Mouse (Mus musculus) ES-E14 (cell line): ENCODE results near the gene Mef2c. TPM values are rescaled to one million over a fixed set of nuclear protein-coding genes. Genes with fewer than 3 reads are reported as not detected.

Source experiments
- DNase-seq: peaks from one replicate; pipeline ENCODE4 v3.0.0-alpha.2; 2013; ENCODE audit warnings: low read depth, low spot score
- H3K27ac ChIP-seq: 2 replicates; pipeline ENCODE4 v1.5.1; 2012; ENCODE audit warnings: low read depth, mild to moderate bottlenecking, low read length, moderate library complexity, mixed read lengths; ENCODE audit not compliant: poor library complexity, insufficient read depth, severe bottlenecking
- H3K36me3 ChIP-seq: 2 replicates; pipeline ENCODE4 v1.6.1; 2012; ENCODE audit warnings: mild to moderate bottlenecking, low read length, moderate library complexity, mixed read lengths; ENCODE audit not compliant: control insufficient read depth, poor library complexity, insufficient read depth, severe bottlenecking
- H3K4me1 ChIP-seq, 2 experiments: fragments of 150-350 bp in 1 of 2; sonication (generic) in 1 of 2; 2 replicates each; pipeline ENCODE4 v1.6.1; 2012; ENCODE audit warnings: low read length in 2 of 2, mild to moderate bottlenecking in 1 of 2, mixed read lengths in 1 of 2; ENCODE audit not compliant: control insufficient read depth in 2 of 2, insufficient read depth in 2 of 2, poor library complexity in 1 of 2
- H3K4me3 ChIP-seq, 2 experiments: fragments of 150-350 bp in 1 of 2; sonication (generic) in 1 of 2; 2 replicates each; pipeline ENCODE4 v1.5.1; 2012; ENCODE audit warnings: low read length in 2 of 2, low read depth in 1 of 2, mild to moderate bottlenecking in 1 of 2, mixed read lengths in 1 of 2; ENCODE audit not compliant: insufficient read depth in 1 of 2, poor library complexity in 1 of 2, severe bottlenecking in 1 of 2
- H3K9ac ChIP-seq: 2 replicates; pipeline ENCODE4 v1.6.1; 2012; ENCODE audit warnings: low read depth, mild to moderate bottlenecking, low read length, mixed read lengths; ENCODE audit not compliant: poor library complexity, insufficient read depth, severe bottlenecking
- H3K9me3 ChIP-seq: fragments of 150-350 bp; sonication (generic); 2 replicates; pipeline ENCODE4 v1.6.1; 2012; ENCODE audit warnings: low read depth, mild to moderate bottlenecking, low read length; ENCODE audit not compliant: control insufficient read depth, insufficient read depth
- CHD2 ChIP-seq: IDR thresholded peaks from 2 replicates; pipeline ENCODE4 v1.6.1; 2014; ENCODE audit warnings: mild to moderate bottlenecking, low read depth, low read length, inconsistent platforms
- HCFC1 ChIP-seq: IDR thresholded peaks from 2 replicates; pipeline ENCODE4 v1.6.1; 2012; ENCODE audit warnings: low read length, inconsistent platforms, borderline replicate concordance; ENCODE audit not compliant: insufficient read depth
- MAFK ChIP-seq: IDR thresholded peaks from 2 replicates; pipeline ENCODE4 v1.6.1; 2014; ENCODE audit warnings: mild to moderate bottlenecking, low read depth, low read length, inconsistent platforms; ENCODE audit not compliant: insufficient read depth
- ZC3H11A ChIP-seq: IDR thresholded peaks from 2 replicates; pipeline ENCODE4 v1.6.1; 2012; ENCODE audit warnings: low read depth, mild to moderate bottlenecking, inconsistent platforms, low read length, borderline replicate concordance
- ZNF384 ChIP-seq: IDR thresholded peaks from 2 replicates; pipeline ENCODE4 v1.6.1; 2012; ENCODE audit warnings: low read depth, low read length, inconsistent platforms
- in situ Hi-C, 2 experiments: fragments of 600-800 bp; cut with MboI; formaldehyde crosslinking; loops; one replicate each; pipeline ENCODE4 v1.15.1; 2025; ENCODE audit warnings: low sequenced_read_pairs in 2 of 2, inconsistent platforms in 1 of 2; ENCODE audit not compliant: unreplicated experiment in 2 of 2
- total RNA-seq: library from RNA; depleted of rRNA; stranded (reverse); fragments of 300-350 nt; gene quantifications from 2 replicates; pipeline ENCODE4 v1.2.3, GENCODE M21; 2012

Mef2c gene
- total RNA-seq, 1 experiment = 0.76 TPM

- no peaks in the 10 kb centered on the region for H3K9me3 ChIP-seq
- H3K27ac ChIP-seq = no peak overlapping the region
- DNase-seq = no peak
Measured at GRCm38 (mm10) chr13:83565732-83566131, 61.9 kb downstream of the Mef2c start.

GRCm38 (mm10) chr13:83566180-83566579 is 62.3 kb downstream of the Mef2c start:
- in situ Hi-C loops = no loop called here
- H3K9ac ChIP-seq = no peak overlapping the region
- H3K4me3 ChIP-seq = no peak overlapping the region
- no peaks in the 10 kb centered on the region for H3K9me3 ChIP-seq
- DNase-seq = no peak
- no peaks in the 10 kb centered on the region for H3K36me3 ChIP-seq
- TF ChIP-seq HCFC1 = no peak
- TF ChIP-seq MAFK = no peak
- TF ChIP-seq ZC3H11A = no peak
- no peak for TF ChIP-seq ZNF384
- TF ChIP-seq CHD2 = no peak
- H3K27ac ChIP-seq = no peak overlapping the region
- H3K4me1 ChIP-seq = no peaks in the 10 kb centered on the region

More at GRCm38 (mm10) chr13:83565732-83566131, 61.9 kb downstream of the Mef2c start:
- in situ Hi-C loops = no loop called here
- Histone ChIP-seq H3K4me3 (no peak overlapping the region), H3K4me1 (no peaks in the 10 kb centered on the region), H3K36me3 (no peaks in the 10 kb centered on the region), H3K9ac (no peak overlapping the region)
- TF ChIP-seq MAFK (no peak), CHD2 (no peak), ZC3H11A (no peak), ZNF384 (no peak), HCFC1 (no peak)

GRCm38 (mm10) chr13:83566834-83567534 is 63.1 kb downstream of the Mef2c start:
- in situ Hi-C loops = no loop called here
- TF ChIP-seq ZC3H11A = no peak
- TF ChIP-seq MAFK = no peak
- TF ChIP-seq CHD2 = no peak
- Histone ChIP-seq H3K9me3 (no peaks in the 10 kb centered on the region), H3K9ac (no peak overlapping the region), H3K4me3 (no peak overlapping the region), H3K27ac (no peak overlapping the region), H3K36me3 (no peaks in the 10 kb centered on the region), H3K4me1 (peaks cover 0 to 1% of the 10 kb centered on the region in 2 experiments; a peak in 1 of 4 replicates)
- DNase-seq = no peak

GRCm38 (mm10) chr13:83567681-83568080 is 63.8 kb downstream of the Mef2c start:
- TF ChIP-seq HCFC1 (no peak), ZC3H11A (no peak), CHD2 (no peak), ZNF384 (no peak), MAFK (no peak)
- Histone ChIP-seq H3K4me3 (no peak overlapping the region), H3K9ac (no peak overlapping the region), H3K9me3 (no peaks in the 10 kb centered on the region), H3K36me3 (no peaks in the 10 kb centered on the region), H3K27ac (no peak overlapping the region), H3K4me1 (peaks cover 0 to 1% of the 10 kb centered on the region in 2 experiments; a peak in 1 of 4 replicates)
- in situ Hi-C loops = no loop called here
- DNase-seq = no peak
